Mouse (Mus musculus) kidney, adult 2 months (tissue): ENCODE measurements at regions not wholly inside any gene's neighbourhood (a gene's known extent, or its start where the extent isn't known, plus 50 kb on each side); places are given as distances from the start of the nearest gene placed in this dataset.
A peak's percentile ranks its signal among the peaks of the same experiment; 100 is the strongest.

Experiments used
- DNase-seq: peaks from one replicate; pipeline ENCODE4 v3.0.0; 2021
- H3K27ac ChIP-seq: fragments of 200-500 bp; 2 replicates; pipeline ENCODE4 v1.5.1; 2012; ENCODE audit warnings: low read depth, low read length, control low read depth, inconsistent platforms; ENCODE audit not compliant: insufficient read depth
- H3K27me3 ChIP-seq: fragments of 200-500 bp; replicated peaks from 2 replicates; pipeline ENCODE4 v1.6.1; 2012; ENCODE audit warnings: mild to moderate bottlenecking, moderate library complexity, low read length, inconsistent platforms; ENCODE audit not compliant: control insufficient read depth, insufficient read depth
- H3K36me3 ChIP-seq: fragments of 200-500 bp; 2 replicates; pipeline ENCODE4 v1.6.1; 2012; ENCODE audit warnings: mild to moderate bottlenecking, moderate library complexity, low read length, inconsistent platforms; ENCODE audit not compliant: control insufficient read depth, insufficient read depth
- H3K4me1 ChIP-seq: fragments of 200-500 bp; 2 replicates; pipeline ENCODE4 v1.6.1; 2011; ENCODE audit warnings: low read length; ENCODE audit not compliant: control insufficient read depth, insufficient read depth
- H3K4me3 ChIP-seq: fragments of 200-500 bp; 2 replicates; pipeline ENCODE4 v1.5.1; 2011; ENCODE audit warnings: mild to moderate bottlenecking, low read depth, low read length, control low read depth; ENCODE audit not compliant: insufficient read depth
- CTCF ChIP-seq: fragments of 200-500 bp; conservative IDR thresholded peaks from 2 replicates; pipeline ENCODE4 v1.5.1; 2011; ENCODE audit warnings: low read depth, mild to moderate bottlenecking, control low read depth, low read length, moderate library complexity, mixed read lengths; ENCODE audit not compliant: insufficient read depth, insufficient read length
- POLR2A ChIP-seq: fragments of 200-500 bp; IDR thresholded peaks from one replicate; pipeline ENCODE4 v1.6.1; 2011; ENCODE audit warnings: low read depth, low read length, control low read depth
- WGBS: fragments of 180-500 bp; shearing (Covaris S2); methylation state at CpG from one replicate; pipeline ENCODE4 v1.1.7; 2018; 5-methylcytosine and 5-hydroxymethylcytosine counted together

DNA sequence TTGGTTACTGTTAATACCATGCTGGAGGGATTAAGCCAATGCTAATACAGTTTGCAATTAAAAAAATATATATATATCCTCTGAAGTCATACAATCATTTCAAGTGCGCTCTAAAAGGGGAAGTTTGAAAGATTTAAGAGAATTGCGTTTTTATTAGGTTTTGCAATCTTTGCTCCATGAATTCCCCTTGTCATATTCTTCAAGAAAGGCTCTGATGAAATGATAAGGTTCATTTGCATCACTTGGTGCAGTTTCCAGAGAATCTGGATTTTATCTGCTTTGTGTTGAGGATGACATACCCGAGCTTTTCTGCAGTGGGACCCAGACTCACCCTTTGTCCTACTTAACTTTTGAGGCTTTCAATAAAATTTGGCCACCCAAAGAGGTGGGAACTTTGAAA lies 216.4 kb upstream of the Fggy start:
- Histone ChIP-seq H3K27ac (no peak overlapping the region), H3K4me1 (no peaks in the 10 kb centered on the region), H3K27me3 (no peaks in the 10 kb centered on the region), H3K4me3 (no peak overlapping the region), H3K36me3 (no peaks in the 10 kb centered on the region)
- WGBS: 82% methylated on average over 3 of the region's 3 CpGs
- DNase-seq: no peak
- TF ChIP-seq CTCF: no peak
- no peak for TF ChIP-seq POLR2A

DNA sequence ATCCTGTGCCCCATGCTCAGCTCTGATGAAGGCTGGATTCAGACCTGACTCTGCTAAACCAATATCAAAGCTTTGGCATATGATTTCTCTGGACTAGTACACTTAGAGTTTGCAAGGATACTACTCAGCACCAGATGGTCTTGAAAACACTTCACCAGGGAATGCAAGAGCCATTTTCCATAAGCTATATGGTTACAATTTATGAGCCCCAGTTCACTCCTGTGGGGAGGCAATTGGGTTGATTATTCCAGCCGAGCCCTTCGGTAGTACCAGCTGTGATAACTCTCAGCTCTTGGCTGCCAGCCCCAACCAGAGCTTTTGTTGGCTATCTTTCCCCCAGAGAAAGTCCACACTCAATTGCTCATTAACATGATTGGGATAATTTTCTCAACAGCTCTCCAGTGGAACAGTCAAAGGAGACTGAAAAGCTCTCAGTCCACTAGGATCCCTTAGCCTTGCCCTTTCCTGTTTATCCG lies 210.5 kb upstream of the Fggy start:
- peak; percentile 37 for DNase-seq
- no peaks in the 10 kb centered on the region for H3K36me3 ChIP-seq
- WGBS: 52% methylated on average over 3 of the region's 3 CpGs
- no peaks in the 10 kb centered on the region for H3K27me3 ChIP-seq
- no peak overlapping the region for H3K4me3 ChIP-seq
- H3K4me1 ChIP-seq: no peaks in the 10 kb centered on the region
- H3K27ac ChIP-seq: no peak overlapping the region
- TF ChIP-seq POLR2A (no peak), CTCF (no peak)

DNA sequence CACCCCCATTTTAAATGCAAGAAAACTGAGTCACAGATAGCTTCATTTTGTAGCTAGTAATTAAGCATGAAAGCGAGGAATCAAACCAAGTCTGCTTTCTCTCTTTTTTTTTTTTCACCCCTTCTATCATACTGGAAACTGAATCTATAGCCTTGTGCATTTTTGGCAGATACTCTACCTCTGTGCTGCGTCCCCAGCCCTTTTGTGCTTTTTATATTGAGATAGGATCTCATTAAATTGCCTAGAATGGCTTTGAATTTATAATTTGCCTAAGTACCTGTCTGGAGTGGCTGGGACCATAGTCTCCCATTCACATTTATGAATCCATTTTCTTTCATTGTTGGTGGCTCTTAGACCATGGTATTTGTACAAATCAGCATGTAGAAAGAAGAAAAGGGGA lies 209.9 kb upstream of the Fggy start:
- Histone ChIP-seq H3K27ac (no peak overlapping the region), H3K4me1 (no peaks in the 10 kb centered on the region), H3K27me3 (no peaks in the 10 kb centered on the region), H3K4me3 (no peak overlapping the region), H3K36me3 (no peaks in the 10 kb centered on the region)
- 91% methylated on average over 2 of the region's 2 CpGs for WGBS
- DNase-seq: no peak
- TF ChIP-seq POLR2A: no peak
- TF ChIP-seq CTCF: no peak

DNA sequence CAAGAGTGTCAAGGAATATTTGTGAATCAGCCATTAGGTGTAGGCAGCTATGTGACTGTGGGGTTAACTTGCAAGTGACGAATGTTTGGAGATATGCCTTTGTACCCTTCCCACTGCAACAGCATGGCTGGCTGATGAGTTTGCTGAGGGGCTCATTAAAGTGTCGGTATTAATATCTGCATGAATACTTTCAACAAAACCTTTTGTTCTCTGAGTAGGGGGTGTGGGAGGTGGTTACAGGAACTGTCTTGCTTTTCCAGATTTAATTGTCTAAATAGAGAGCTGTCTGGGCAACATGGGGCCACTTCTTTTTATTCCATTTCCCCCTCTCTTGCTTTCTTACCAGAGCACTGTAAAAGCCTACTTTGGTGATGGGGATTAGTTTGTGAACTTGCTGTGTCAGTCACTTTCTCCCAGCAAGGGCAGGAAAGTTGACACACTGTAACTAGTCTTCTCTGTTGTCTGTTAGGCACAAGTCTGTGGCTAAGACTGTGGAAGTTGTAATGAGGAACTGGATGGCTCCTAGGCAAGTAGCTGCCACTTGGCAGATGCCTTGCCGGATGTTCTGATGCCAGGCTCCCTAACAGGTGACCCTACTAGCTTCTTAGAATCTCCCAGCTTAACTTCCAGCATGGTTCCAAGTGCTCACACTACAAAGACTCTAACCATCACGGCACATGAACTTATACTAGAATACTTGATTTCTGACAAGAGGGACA lies 208.7 kb upstream of the Fggy start:
- no peak for TF ChIP-seq POLR2A
- no peak for TF ChIP-seq CTCF
- 86% methylated on average over 4 of the region's 4 CpGs for WGBS
- Histone ChIP-seq H3K27me3 (no peaks in the 10 kb centered on the region), H3K4me1 (no peaks in the 10 kb centered on the region), H3K4me3 (no peak overlapping the region), H3K36me3 (no peaks in the 10 kb centered on the region), H3K27ac (no peak overlapping the region)
- no peak for DNase-seq

DNA sequence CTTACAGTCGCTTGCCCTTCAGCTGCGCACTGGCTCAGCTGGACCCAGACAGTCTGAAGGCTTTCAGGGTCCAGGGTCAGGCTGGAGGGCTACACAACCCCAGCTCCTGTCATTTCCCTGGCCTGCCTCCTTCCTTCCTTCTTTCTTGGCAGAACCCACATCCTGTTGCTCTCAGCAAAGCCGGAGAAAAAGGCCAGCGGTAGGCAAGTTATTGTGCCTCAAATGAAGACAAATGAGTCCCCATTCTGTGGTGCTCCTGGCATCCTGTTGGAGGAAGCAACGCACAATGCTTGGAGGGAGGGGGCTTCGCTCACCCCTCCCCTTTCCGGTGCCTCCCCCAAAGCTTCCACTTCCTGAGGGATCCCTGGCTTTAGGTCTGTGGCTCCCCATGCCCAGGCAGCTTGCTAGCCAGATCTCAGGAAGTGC lies 203.4 kb upstream of the Fggy start:
- WGBS: 59% methylated on average over 7 of the region's 7 CpGs
- Histone ChIP-seq H3K36me3 (no peaks in the 10 kb centered on the region), H3K4me1 (no peaks in the 10 kb centered on the region), H3K4me3 (no peak overlapping the region), H3K27ac (peak overlapping the region; percentile 81), H3K27me3 (no peaks in the 10 kb centered on the region)
- DNase-seq: peak; percentile 86
- no peak for TF ChIP-seq POLR2A
- no peak for TF ChIP-seq CTCF

DNA sequence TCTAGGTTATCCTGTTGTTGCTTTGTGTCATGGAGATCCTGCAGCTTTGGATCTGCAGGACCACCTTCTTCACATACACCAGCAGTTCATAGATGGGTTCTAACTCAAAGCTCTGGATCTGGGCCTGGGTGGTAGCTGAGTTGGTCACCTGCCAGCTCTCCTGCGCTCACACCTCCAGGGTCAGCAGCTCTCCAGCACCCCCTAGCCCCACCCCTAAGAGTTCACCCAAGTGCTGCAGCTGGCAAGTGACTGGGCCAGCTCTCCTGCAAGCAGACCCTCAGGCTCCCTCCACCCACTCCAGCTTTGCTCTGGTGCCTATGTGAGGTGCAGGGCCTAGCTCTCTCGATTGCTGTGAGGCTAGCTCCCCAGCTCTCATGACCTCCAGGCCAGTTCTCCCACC lies 198.6 kb upstream of the Fggy start:
- no peaks in the 10 kb centered on the region for H3K36me3 ChIP-seq
- WGBS: 77% methylated on average over 2 of the region's 2 CpGs
- H3K4me1 ChIP-seq: no peaks in the 10 kb centered on the region
- no peak for TF ChIP-seq POLR2A
- TF ChIP-seq CTCF: no peak
- no peak overlapping the region for H3K4me3 ChIP-seq
- DNase-seq: no peak
- no peak overlapping the region for H3K27ac ChIP-seq
- H3K27me3 ChIP-seq: no peaks in the 10 kb centered on the region

DNA sequence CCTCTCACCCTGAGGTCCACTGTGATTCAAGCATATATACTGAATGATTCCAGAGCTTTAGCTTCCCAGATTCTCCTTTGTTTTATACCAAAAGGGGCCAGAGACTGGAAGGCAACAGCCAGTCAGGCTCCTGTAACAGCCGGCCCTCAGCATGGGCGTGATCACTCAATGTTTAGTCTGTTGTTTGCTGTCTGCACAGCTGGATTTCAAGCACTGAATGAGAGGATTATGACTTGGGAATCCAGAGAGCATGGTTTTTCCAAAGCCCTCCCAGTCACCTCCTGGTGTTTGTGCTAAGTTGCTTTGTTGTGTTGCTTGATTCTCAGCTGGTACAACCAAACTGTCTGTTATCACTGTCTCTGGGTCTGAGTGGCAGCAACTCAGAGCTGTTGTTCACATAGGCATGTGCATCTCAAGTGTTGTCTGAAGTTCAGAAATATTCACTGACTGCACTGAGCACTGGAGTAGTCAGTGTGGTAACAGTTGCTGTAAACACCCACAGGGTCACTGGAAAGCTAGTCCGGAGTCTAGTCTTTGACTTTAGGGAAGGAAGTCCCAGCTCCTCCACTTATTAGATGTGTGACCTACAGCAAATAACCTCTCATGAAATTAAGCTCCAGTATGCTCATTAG lies 196.9 kb upstream of the Fggy start:
- TF ChIP-seq POLR2A (no peak), CTCF (no peak)
- no peaks in the 10 kb centered on the region for H3K36me3 ChIP-seq
- H3K4me3 ChIP-seq: no peak overlapping the region
- H3K27me3 ChIP-seq: no peaks in the 10 kb centered on the region
- no peaks in the 10 kb centered on the region for H3K4me1 ChIP-seq
- no peak overlapping the region for H3K27ac ChIP-seq
- DNase-seq: no peak
- 89% methylated on average over 3 of the region's 3 CpGs for WGBS
